ENCODE assay signal across 22 mouse cellular contexts in genomic region chr7:122596596-122597170, GRCm38 (mm10).
DNase-seq lines count a peak whose midpoint lies in the region; ATAC-seq and TF ChIP-seq lines count a peak whose summit lies in the region.
"Had no signal": no experiment of that assay in that cellular context is flagged by ENCODE, and none has a peak within 500 bp of the region (broad histone marks: within the 10 kb centered on the region; RNA-seq: fewer than 3 reads in every experiment).

No protein-coding gene starts in this region.

- no peak overlapping the region for H3K9ac ChIP-seq in embryonic facial prominence, embryonic 14.5 days (ENCODE audit: low read depth, low read length)
- no peak overlapping the region for H3K9ac ChIP-seq in lung, embryonic 14.5 days
- H3K9ac ChIP-seq: embryonic facial prominence, embryonic 15.5 days; forebrain, embryonic 15.5 days; heart, embryonic 15.5 days; hindbrain, embryonic 14.5 days had no signal

- H3K4me2 ChIP-seq in embryonic facial prominence, embryonic 14.5 days (ENCODE audit: low read depth, low read length), result no peak overlapping the region
- H3K4me2 ChIP-seq in lung, embryonic 14.5 days, result no peak overlapping the region
- H3K4me2 ChIP-seq: embryonic facial prominence, embryonic 15.5 days; forebrain, embryonic 15.5 days; heart, embryonic 11.5 days; heart, embryonic 15.5 days; hindbrain, embryonic 14.5 days had no signal

- TF ChIP-seq CTCF in lung, embryonic 14.5 days (IDR thresholded peaks at IDR 0.05; ENCODE audit: low read depth), result no peak

- no peak overlapping the region for H3K4me3 ChIP-seq in embryonic facial prominence, embryonic 14.5 days (ENCODE audit: low read depth, low read length)
- no peak overlapping the region for H3K4me3 ChIP-seq in embryonic facial prominence, embryonic 10.5 days
- H3K4me3 ChIP-seq in lung, embryonic 14.5 days (ENCODE audit: low read depth, low read length), result no peak overlapping the region
- H3K4me3 ChIP-seq: embryonic facial prominence, embryonic 15.5 days; erythroblast, embryonic 14.5 days; forebrain, embryonic 10.5 days; forebrain, embryonic 15.5 days; heart, adult 2 months; heart, embryonic 15.5 days; hindbrain, embryonic 10.5 days had no signal

- no peaks in the 10 kb centered on the region for H3K36me3 ChIP-seq in embryonic facial prominence, embryonic 14.5 days (ENCODE audit: control insufficient read depth, insufficient read depth, low read length)
- H3K36me3 ChIP-seq in embryonic facial prominence, embryonic 10.5 days (replicated peaks), result no peaks in the 10 kb centered on the region
- no peaks in the 10 kb centered on the region for H3K36me3 ChIP-seq in lung, embryonic 14.5 days (ENCODE audit: insufficient read depth)
- H3K36me3 ChIP-seq: embryonic facial prominence, embryonic 15.5 days; forebrain, embryonic 10.5 days; forebrain, embryonic 15.5 days; heart, embryonic 15.5 days; hindbrain, embryonic 10.5 days had no signal

- H3K4me1 ChIP-seq in embryonic facial prominence, embryonic 14.5 days (ENCODE audit: control insufficient read depth, insufficient read depth, low read length), result peaks cover 11% of the 10 kb centered on the region; the same call in 1 of the 2 replicates
- H3K4me1 ChIP-seq in embryonic facial prominence, embryonic 10.5 days, result peaks cover 33% of the 10 kb centered on the region
- H3K4me1 ChIP-seq in lung, embryonic 14.5 days (ENCODE audit: insufficient read depth), result peaks cover 6% of the 10 kb centered on the region; the same call in 1 of the 2 replicates

- peak; percentile 19 for DNase-seq in embryonic facial prominence, embryonic 14.5 days (ENCODE audit: low spot score)
- DNase-seq in embryonic facial prominence, embryonic 10.5 days (ENCODE audit: low spot score), result no peak
- peak; percentile 45 for DNase-seq in lung, embryonic 14.5 days
- DNase-seq in lung, postnatal 36 days, result no peak
- peak; percentile 18 for DNase-seq in adrenal gland, postnatal 25 days
- DNase-seq in gastrocnemius, postnatal 4 days (ENCODE audit: low spot score in 2 of 2), result no peak
- no peak for DNase-seq in thymus, postnatal 25 days
- DNase-seq: gastrocnemius, postnatal 36 days; heart, adult 2 months; heart, postnatal 14 days had no signal

- WGBS in embryonic facial prominence, embryonic 14.5 days, result 59% methylated on average over 9 of the region's 9 CpGs
- WGBS in embryonic facial prominence, embryonic 10.5 days, result 83% methylated on average over 9 of the region's 9 CpGs
- 64% methylated on average over 9 of the region's 9 CpGs for WGBS in lung, embryonic 14.5 days

- H3K9me3 ChIP-seq in embryonic facial prominence, embryonic 14.5 days (ENCODE audit: control insufficient read depth, low read length), result no peaks in the 10 kb centered on the region
- no peaks in the 10 kb centered on the region for H3K9me3 ChIP-seq in embryonic facial prominence, embryonic 10.5 days
- H3K9me3 ChIP-seq in lung, embryonic 14.5 days (ENCODE audit: low read depth, low read length), result no peaks in the 10 kb centered on the region
- H3K9me3 ChIP-seq: embryonic facial prominence, embryonic 15.5 days; forebrain, embryonic 10.5 days; forebrain, embryonic 15.5 days; heart, embryonic 15.5 days; hindbrain, embryonic 10.5 days had no signal

- no peak for ATAC-seq in embryonic facial prominence, embryonic 14.5 days (ENCODE audit: low read depth)
- ATAC-seq in lung, embryonic 14.5 days (ENCODE audit: insufficient read depth), result no peak
- no peak for ATAC-seq in inflammation-experienced regulatory T-cells, adult 6 months
- ATAC-seq: activated CD4-positive, CD25-positive, alpha-beta regulatory T cell, adult 4 months; forebrain, embryonic 15.5 days; intestine, embryonic 16.5 days; Patski had no signal

- no peaks in the 10 kb centered on the region for H3K27me3 ChIP-seq in embryonic facial prominence, embryonic 14.5 days (replicated peaks; ENCODE audit: control insufficient read depth, insufficient read depth, low read length)
- no peaks in the 10 kb centered on the region for H3K27me3 ChIP-seq in embryonic facial prominence, embryonic 10.5 days (replicated peaks; ENCODE audit: low read depth, poor library complexity, severe bottlenecking)
- no peaks in the 10 kb centered on the region for H3K27me3 ChIP-seq in lung, embryonic 14.5 days (ENCODE audit: insufficient read depth, low read length)
- H3K27me3 ChIP-seq: embryonic facial prominence, embryonic 15.5 days; forebrain, embryonic 15.5 days; heart, embryonic 15.5 days had no signal

- H3K27ac ChIP-seq in embryonic facial prominence, embryonic 14.5 days (replicated peaks; ENCODE audit: low read depth, low read length), result no peak overlapping the region
- no peak overlapping the region for H3K27ac ChIP-seq in embryonic facial prominence, embryonic 10.5 days (replicated peaks)
- H3K27ac ChIP-seq in lung, embryonic 14.5 days (ENCODE audit: low read depth), result no peak overlapping the region
- H3K27ac ChIP-seq: embryonic facial prominence, embryonic 15.5 days; forebrain, embryonic 10.5 days; forebrain, embryonic 15.5 days; heart, adult 2 months; heart, embryonic 15.5 days; hindbrain, embryonic 10.5 days; hindbrain, embryonic 14.5 days had no signal

Comparison
In these comparisons a context has a peak if more than half of its experiments do, and no peak if none do; other contexts are left out.
1. DNase-seq: peak in embryonic facial prominence, embryonic 14.5 days (single experiment), lung, embryonic 14.5 days (single experiment) and adrenal gland, postnatal 25 days (single experiment); none in embryonic facial prominence, embryonic 10.5 days (single experiment), lung, postnatal 36 days (single experiment), gastrocnemius, postnatal 4 days (0 of 2) and thymus, postnatal 25 days (single experiment).